Mouse (Mus musculus) erythroid progenitor cell, adult 5-6 weeks (primary cell): Measurements from ENCODE around the gene Ripk4. TPM values are rescaled to one million over a fixed set of nuclear protein-coding genes. Genes with fewer than 3 reads are reported as not detected.

Experiments
- ATAC-seq: replicated peaks from 2 replicates; pipeline ENCODE4 v1.8.0; 2016; ENCODE audit warnings: moderate number of reproducible peaks, mild to moderate bottlenecking, moderate TSS enrichment, inconsistent platforms; ENCODE audit not compliant: poor library complexity, low FRiP score, severe bottlenecking
- total RNA-seq, 2 experiments: library from RNA; stranded (forward) in 1 of 2; stranded (reverse) in 1 of 2; fragments of 150-400 nt in 1 of 2; fragments of 186-747, 209-891 nt in 1 of 2; gene quantifications; 2 replicates each; pipeline versions ENCODE4 v1.2.3 to v1.2.4; 2015 to 2017; ENCODE audit warnings: low replicate concordance in 2 of 2

Gene Ripk4
- total RNA-seq (2015; ENCODE audit: low replicate concordance) (not detected in 2 replicates), total RNA-seq (2017; ENCODE audit: low replicate concordance) (not detected in 2 replicates)

DNA sequence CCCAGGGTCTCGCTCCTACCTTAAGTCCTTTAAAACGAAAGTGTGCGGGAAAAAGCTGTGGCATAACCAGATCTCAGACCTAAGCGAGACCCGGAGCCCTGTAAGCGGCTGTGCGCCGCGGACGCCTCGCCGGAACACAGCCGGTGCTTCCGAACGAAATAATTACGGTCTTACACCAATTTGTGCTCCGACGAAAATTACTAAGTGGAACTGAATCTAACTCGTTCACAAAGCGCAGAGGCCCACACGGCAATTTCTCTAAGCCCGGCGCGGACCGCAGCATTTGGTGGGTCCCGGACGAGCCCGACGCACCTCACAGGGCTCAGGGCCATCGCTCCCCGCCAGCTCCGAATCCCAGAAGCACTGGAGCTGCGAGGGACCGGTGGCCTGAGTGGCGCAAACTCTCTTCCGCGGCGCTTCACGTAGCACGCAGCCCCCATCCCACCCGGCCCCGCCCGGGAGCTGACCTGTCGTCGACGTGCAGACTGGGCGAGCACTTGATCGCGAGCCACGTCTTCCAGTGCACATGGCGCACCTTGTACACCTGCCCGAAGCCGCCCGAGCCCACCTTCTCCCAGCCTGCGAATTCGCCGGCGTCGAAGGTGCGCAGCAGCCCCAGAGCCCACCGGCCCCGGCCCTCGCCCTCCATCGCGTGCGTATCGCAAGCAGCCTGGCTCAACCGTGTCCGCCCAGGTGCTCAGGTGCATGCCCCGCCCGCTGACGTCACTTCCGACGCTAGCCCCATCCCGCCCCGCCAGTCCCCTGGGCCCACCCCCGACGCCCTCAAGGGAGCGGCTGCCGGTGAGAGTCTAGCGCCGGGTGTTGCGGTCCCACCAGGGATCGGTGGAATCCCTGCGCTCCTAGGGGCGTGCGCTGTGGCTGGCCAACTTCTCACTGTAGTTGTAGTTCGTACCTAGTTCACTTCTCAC, at the start of gene Ripk4:
TSS of gene Ripk4 (minus strand) at position 727 of the 929 bp plus-strand sequence.
- no peak for ATAC-seq

DNA sequence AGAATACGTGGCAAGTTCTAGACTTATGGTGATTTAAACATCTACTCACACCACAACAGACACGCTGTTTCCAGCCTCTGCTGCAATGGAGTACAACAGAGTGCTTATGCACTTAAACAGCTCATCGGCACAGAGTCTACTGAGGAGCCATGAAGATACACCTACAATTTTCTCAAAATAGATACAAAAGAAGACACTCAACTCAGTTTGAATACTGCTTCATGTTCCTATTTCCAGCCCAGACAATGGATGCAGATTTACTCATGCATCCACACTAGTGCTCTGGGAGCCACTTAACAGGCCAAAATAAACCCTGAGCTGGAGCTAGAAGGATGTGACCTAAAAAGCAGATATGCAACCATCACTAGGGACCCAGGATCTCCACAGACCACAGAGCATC, 45.3 kb upstream of the Ripk4 start:
- ATAC-seq, result no peak

DNA sequence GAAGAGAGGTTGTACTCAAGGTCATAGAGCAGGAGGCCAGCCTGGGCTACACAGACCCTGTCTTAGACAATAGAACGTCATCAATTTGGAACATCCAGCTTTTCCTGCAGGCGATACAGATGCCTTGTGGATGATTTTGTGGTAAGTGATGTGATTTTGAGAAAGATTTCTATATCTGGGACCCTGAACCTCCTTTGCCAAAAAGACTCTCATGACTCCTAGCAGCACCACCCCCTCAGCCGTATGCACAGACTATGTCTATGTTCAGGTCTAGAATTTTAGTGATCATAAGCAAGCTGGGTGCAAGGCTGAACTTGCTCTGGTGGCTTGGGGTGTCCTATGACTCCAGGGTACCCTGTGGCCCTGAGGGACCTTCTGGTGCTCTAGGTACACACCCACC, 42.1 kb upstream of the Ripk4 start:
- no peak for ATAC-seq

DNA sequence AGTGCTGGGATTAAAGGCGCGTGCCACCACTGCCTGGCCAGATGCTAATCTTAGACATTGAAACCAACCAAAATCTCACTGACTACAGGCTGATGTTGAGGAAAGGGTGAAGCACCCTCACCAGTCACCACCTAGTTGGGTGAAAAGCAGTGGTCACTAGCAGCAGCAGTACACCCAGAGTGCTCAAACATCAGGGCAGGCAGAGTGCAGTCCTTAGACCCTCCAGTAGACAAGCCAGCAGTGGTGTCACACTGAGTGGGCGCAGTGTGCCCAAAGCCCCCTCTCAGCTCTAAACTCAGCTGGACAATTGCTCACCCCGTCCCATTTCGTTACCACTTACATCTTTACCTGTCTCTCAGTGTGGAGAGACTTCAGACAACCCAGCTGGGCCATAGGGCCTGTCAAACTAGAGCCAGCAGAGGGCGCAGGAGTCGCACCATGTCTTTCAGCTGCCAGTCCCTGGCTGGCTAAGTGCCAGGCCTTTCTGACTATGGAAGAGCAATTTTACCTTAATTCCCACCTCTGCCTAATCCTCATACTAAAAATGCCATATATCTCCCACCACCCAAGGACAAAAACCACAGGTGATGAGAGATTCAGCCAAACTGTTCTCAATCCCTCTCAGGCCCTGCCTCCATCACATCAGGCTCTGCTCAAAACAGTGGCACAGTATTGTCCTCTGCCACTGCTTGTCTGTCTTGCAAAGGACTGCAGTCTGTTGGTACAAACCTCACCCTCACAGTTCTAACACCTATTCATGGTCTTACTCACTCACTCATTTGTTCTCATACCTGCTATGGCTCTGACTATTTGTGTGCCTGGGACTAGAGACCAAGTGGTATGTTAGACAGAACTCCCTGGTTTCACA, 41.3 kb upstream of the Ripk4 start:
- ATAC-seq, result peak; percentile 56

DNA sequence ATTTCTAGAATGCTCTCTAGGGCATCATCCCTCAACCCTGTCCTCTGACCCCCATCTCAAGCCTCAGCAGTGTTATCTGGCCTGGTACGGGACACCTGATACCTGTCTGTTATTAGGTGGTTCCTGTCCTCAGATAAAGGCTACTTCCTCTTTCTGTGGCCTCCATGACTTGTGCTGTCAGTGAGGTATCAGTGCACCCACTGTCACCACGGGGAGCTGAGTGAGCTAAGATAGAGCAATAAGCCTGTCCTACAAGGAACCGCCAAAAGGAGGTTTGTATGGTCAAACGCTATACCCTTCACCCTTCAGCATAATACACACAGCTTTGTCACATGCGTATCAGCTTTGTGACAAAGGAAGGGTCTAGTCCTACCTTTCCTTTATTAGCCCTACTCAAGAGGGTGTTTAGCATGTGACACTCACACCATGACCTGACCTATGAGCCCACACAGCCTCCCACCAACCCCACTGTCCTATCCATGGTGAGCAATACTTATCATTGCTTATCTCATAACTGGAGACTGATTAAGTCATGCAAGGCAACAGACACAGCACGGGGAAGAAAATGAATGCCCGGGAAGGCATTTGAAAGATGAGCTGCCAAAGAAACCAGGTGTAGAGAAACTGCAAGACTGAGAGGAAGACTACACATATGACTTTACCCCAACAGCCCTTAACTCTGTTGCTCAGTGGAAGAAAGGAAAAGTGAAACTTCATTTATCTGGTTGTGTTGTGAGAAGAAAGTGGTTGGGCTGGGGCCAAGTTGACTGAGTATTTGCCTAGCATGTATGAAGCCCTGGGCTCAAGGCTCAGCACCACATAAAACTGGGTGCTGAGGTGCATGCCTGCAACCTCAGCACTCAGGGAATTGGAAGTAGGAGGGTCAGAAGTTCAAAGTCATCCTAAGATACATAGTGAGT, 34.6 kb upstream of the Ripk4 start:
- ATAC-seq, result 0 out of 2 replicates have a peak, but pooled peaks have one; percentile 12

GRCm38 (mm10) chr16:97797212-97797611, 33.6 kb upstream of the Ripk4 start:
- ATAC-seq, result no peak

GRCm38 (mm10) chr16:97794256-97794655, 30.7 kb upstream of the Ripk4 start:
- ATAC-seq, result no peak

DNA sequence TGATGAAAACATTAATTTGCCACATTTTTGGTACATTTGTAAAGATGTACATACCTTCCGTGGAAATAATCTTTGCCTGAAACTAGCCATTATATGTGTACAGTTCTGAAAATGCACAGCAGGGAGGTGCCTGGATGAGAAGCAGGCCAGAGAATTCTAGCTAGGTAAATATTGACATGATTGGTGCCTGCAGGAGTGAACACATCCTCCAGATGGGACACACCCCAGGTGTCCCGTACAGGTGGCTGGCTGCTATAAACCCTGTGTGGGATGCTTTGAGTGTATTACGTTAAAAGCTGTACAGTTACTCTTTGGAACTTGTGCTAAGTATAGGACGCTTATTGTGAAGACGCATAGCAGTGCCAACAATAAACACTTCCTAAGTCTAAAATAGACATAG, 19.5 kb upstream of the Ripk4 start:
- ATAC-seq, result no peak

- ATAC-seq, result peak; percentile 68
Measured at GRCm38 (mm10) chr16:97778353-97779025, 14.9 kb upstream of the Ripk4 start.

DNA sequence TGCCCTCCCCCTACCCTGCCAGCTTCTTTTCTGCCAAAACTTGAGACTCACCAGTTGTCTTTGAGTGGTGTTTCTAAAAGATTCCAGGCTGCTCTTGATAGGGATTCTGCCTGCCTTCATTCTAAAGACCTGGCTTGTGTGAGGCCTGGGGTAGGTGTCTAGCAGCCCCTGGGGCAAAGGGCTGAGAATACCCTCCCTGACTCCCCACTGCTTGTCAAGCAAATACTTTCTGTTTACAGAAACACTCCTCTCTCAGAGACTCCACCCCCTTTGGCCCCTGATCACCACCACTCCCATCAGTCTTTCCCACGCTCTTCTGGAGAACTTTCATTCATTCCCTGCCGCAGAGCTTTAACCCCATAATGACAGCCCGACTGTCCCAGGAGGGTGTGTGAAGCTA, 2.9 kb upstream of the Ripk4 start:
- no peak for ATAC-seq

- no peak for ATAC-seq
Measured at GRCm38 (mm10) chr16:97764626-97765025, 1.0 kb upstream of the Ripk4 start.

- no peak for ATAC-seq
Measured at GRCm38 (mm10) chr16:97763990-97764340, 378 bp upstream of the Ripk4 start.

- no peak for ATAC-seq
Measured at GRCm38 (mm10) chr16:97761782-97762181, 1.8 kb downstream of the Ripk4 start.

- ATAC-seq, result no peak
Measured at GRCm38 (mm10) chr16:97759681-97760080, 3.9 kb downstream of the Ripk4 start.

GRCm38 (mm10) chr16:97758288-97758687, 5.3 kb downstream of the Ripk4 start:
- ATAC-seq, result no peak

DNA sequence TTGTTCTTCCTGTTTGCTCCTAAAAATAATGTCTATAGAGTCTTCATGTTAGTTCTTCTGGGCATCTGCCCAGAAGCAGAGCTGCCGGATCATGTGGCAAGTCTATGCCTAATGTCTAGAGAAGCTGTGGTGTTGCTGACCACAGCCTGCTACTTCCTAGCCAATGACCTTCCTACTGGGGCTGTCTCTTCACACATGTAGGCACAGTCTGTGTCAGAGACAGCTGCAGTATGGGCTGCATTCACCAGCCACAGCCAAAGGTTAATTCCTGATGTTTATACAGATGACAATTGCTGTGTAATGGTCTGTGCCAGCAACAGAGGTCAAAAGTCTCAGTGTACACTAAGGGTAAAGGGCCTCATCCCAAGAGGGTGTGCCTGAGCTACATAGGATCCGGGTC, 7.1 kb downstream of the Ripk4 start:
- ATAC-seq, result no peak

GRCm38 (mm10) chr16:97752316-97752941, 11.2 kb downstream of the Ripk4 start:
- no peak for ATAC-seq

- no peak for ATAC-seq
Measured at GRCm38 (mm10) chr16:97751884-97752283, 11.7 kb downstream of the Ripk4 start.

DNA sequence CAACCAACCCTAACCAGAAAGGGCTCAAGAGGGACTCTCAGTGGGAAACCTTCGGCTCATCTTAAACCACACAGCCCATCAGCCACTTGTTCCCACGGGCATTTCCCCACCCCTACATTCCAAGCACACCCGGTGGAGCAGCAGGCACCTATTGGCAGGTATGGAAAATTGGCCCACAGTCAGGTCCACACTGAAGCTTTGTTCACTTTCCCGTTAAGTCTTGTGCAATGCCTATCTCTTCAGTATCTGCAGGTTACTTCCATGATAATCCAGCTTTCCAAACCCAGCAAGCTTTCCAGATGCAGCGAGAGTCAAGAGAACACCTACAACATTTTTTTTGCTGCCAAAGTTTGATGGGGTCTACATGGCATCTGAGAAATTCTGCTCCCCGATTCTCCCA, 15.2 kb downstream of the Ripk4 start:
- ATAC-seq, result no peak
